Mouse (Mus musculus) MEL (cell line): ENCODE measurements around the gene Elmsan1. TPM values are rescaled to one million over a fixed set of nuclear protein-coding genes. Genes with fewer than 3 reads are reported as not detected.
A peak's percentile ranks its signal among the peaks of the same experiment; 100 is the strongest.

Experiments
- DNase-seq: peaks from one replicate; pipeline ENCODE4 v3.0.0; 2011; ENCODE audit warnings: low read depth, low spot score
- H3K27ac ChIP-seq: 2 replicates; pipeline ENCODE4 v1.5.1; 2012; ENCODE audit warnings: low read depth, mild to moderate bottlenecking, control low read depth, low read length, moderate library complexity; ENCODE audit not compliant: control insufficient read depth
- H3K27me3 ChIP-seq, 2 experiments: fragments of 150-350 bp in 1 of 2; sonication (generic) in 1 of 2; 2 replicates each; pipeline ENCODE4 v1.6.1; 2012; ENCODE audit warnings: low read length in 2 of 2, mild to moderate bottlenecking in 2 of 2, improper control_type of control experiment in 1 of 2, moderate library complexity in 1 of 2; ENCODE audit not compliant: insufficient read depth in 2 of 2, control insufficient read depth in 1 of 2
- H3K36me3 ChIP-seq, 2 experiments: 2 replicates each; pipeline ENCODE4 v1.6.1; 2012 to 2014; ENCODE audit warnings: low read length in 2 of 2, improper control_type of control experiment in 1 of 2, inconsistent platforms in 1 of 2, mild to moderate bottlenecking in 1 of 2; ENCODE audit not compliant: insufficient read depth in 2 of 2, control insufficient read depth in 1 of 2
- H3K4me1 ChIP-seq, 2 experiments: fragments of 150-350 bp in 1 of 2; sonication (generic) in 1 of 2; 2 replicates each; pipeline ENCODE4 v1.6.1; 2012; ENCODE audit warnings: low read length in 2 of 2, improper control_type of control experiment in 1 of 2, mild to moderate bottlenecking in 1 of 2; ENCODE audit not compliant: insufficient read depth in 2 of 2, control insufficient read depth in 1 of 2
- H3K4me3 ChIP-seq, 2 experiments: fragments of 150-350 bp in 1 of 2; sonication (generic) in 1 of 2; 2 replicates each; pipeline ENCODE4 v1.5.1; 2012; ENCODE audit warnings: low read depth in 2 of 2, low read length in 2 of 2, mild to moderate bottlenecking in 2 of 2, moderate library complexity in 2 of 2, control low read depth in 1 of 2, improper control_type of control experiment in 1 of 2; ENCODE audit not compliant: control insufficient read depth in 1 of 2, insufficient read depth in 1 of 2
- H3K79me2 ChIP-seq: 2 replicates; pipeline ENCODE4 v1.6.1; 2012; ENCODE audit warnings: mild to moderate bottlenecking, low read length, moderate library complexity; ENCODE audit not compliant: control insufficient read depth, poor library complexity, insufficient read depth
- H3K9ac ChIP-seq: 2 replicates; pipeline ENCODE4 v1.6.1; 2012; ENCODE audit warnings: low read depth, mild to moderate bottlenecking, control low read depth, low read length, moderate library complexity; ENCODE audit not compliant: control insufficient read depth, poor library complexity, severe bottlenecking
- H3K9me3 ChIP-seq: fragments of 150-350 bp; sonication (generic); replicated peaks from 2 replicates; pipeline ENCODE4 v1.6.1; 2012; ENCODE audit warnings: mild to moderate bottlenecking, low read length, improper control_type of control experiment, moderate library complexity; ENCODE audit not compliant: insufficient read depth
- BHLHE40 ChIP-seq: IDR thresholded peaks from 2 replicates; pipeline ENCODE4 v1.6.1; 2012; ENCODE audit warnings: low read depth, mild to moderate bottlenecking, inconsistent platforms, low read length, improper control_type of control experiment, borderline replicate concordance
- CTCF ChIP-seq, 3 experiments: IDR thresholded peaks in 2 of 3; conservative IDR thresholded peaks in 1 of 3; 2 replicates each; pipeline ENCODE4 v1.5.1; 2011 to 2012; ENCODE audit warnings: low read length in 3 of 3, low read depth in 2 of 3, mild to moderate bottlenecking in 2 of 3, improper control_type of control experiment in 1 of 3, inconsistent platforms in 1 of 3, mixed read lengths in 1 of 3, moderate library complexity in 1 of 3; ENCODE audit not compliant: control insufficient read depth in 1 of 3, insufficient read depth in 1 of 3, poor library complexity in 1 of 3, severe bottlenecking in 1 of 3
- ELF1 ChIP-seq: IDR thresholded peaks from 2 replicates; pipeline ENCODE4 v1.6.1; 2014; ENCODE audit warnings: low read depth, mild to moderate bottlenecking, inconsistent platforms, low read length, improper control_type of control experiment, moderate library complexity
- EP300 ChIP-seq, 2 experiments: IDR thresholded peaks; 2 replicates each; pipeline ENCODE4 v1.6.1; 2011; ENCODE audit warnings: improper control_type of control experiment in 2 of 2, low read length in 2 of 2, low read depth in 1 of 2, mild to moderate bottlenecking in 1 of 2
- ETS1 ChIP-seq: IDR thresholded peaks from 2 replicates; pipeline ENCODE4 v1.6.1; 2012; ENCODE audit warnings: low read depth, mild to moderate bottlenecking, inconsistent platforms, low read length, improper control_type of control experiment, moderate library complexity
- JUND ChIP-seq: IDR thresholded peaks from 2 replicates; pipeline ENCODE4 v1.6.1; 2011; ENCODE audit warnings: low read depth, mild to moderate bottlenecking, improper control_type of control experiment, low read length
- KAT2A ChIP-seq: conservative IDR thresholded peaks from 2 replicates; pipeline ENCODE4 v1.6.1; 2012; ENCODE audit warnings: low read depth, low read length, improper control_type of control experiment, inconsistent platforms
- MAFK ChIP-seq: IDR thresholded peaks from 2 replicates; pipeline ENCODE4 v1.6.1; 2011; ENCODE audit warnings: low read depth, mild to moderate bottlenecking, low read length, improper control_type of control experiment, borderline replicate concordance
- MEF2A ChIP-seq: IDR thresholded peaks from 2 replicates; pipeline ENCODE4 v1.6.1; 2014; ENCODE audit warnings: low read depth, mild to moderate bottlenecking, inconsistent platforms, low read length, improper control_type of control experiment; ENCODE audit not compliant: poor library complexity, insufficient replicate concordance, severe bottlenecking; ENCODE audit errors: extremely low read depth
- MYC ChIP-seq: IDR thresholded peaks from 2 replicates; pipeline ENCODE4 v1.6.1; 2011; ENCODE audit warnings: low read depth, mild to moderate bottlenecking, low read length, improper control_type of control experiment, moderate library complexity
- NELFE ChIP-seq: IDR thresholded peaks from 2 replicates; pipeline ENCODE4 v1.6.1; 2011; ENCODE audit warnings: low read depth, low read length, improper control_type of control experiment
- NRF1 ChIP-seq: IDR thresholded peaks from 2 replicates; pipeline ENCODE4 v1.6.1; 2014; ENCODE audit warnings: low read depth, mild to moderate bottlenecking, inconsistent platforms, low read length, improper control_type of control experiment, moderate library complexity; ENCODE audit not compliant: poor library complexity, insufficient read depth, severe bottlenecking
- POLR2AphosphoS2 ChIP-seq: IDR thresholded peaks from 2 replicates; pipeline ENCODE4 v1.6.1; 2011; ENCODE audit warnings: low read length, improper control_type of control experiment
- POLR2AphosphoS5 ChIP-seq: IDR thresholded peaks from 2 replicates; pipeline ENCODE4 v1.6.1; 2012; ENCODE audit warnings: low read depth, borderline replicate concordance, mild to moderate bottlenecking, inconsistent platforms, low read length, moderate library complexity, mixed read lengths
- SIN3A ChIP-seq: IDR thresholded peaks from 2 replicates; pipeline ENCODE4 v1.6.1; 2012; ENCODE audit warnings: low read length, improper control_type of control experiment, inconsistent platforms
- SMC3 ChIP-seq: IDR thresholded peaks from 2 replicates; pipeline ENCODE4 v1.6.1; 2011; ENCODE audit warnings: low read depth, low read length, improper control_type of control experiment
- TAL1 ChIP-seq: IDR thresholded peaks from 2 replicates; pipeline ENCODE4 v1.6.1; 2012; ENCODE audit warnings: mild to moderate bottlenecking, inconsistent platforms, low read length, moderate library complexity, mixed read lengths
- TBP ChIP-seq: IDR thresholded peaks from 2 replicates; pipeline ENCODE4 v1.8.0; 2011; ENCODE audit warnings: low read depth, low read length, improper control_type of control experiment
- UBTF ChIP-seq: IDR thresholded peaks from 2 replicates; pipeline ENCODE4 v1.6.1; 2012; ENCODE audit warnings: low read depth, mild to moderate bottlenecking, inconsistent platforms, low read length, improper control_type of control experiment, moderate library complexity, borderline replicate concordance; ENCODE audit not compliant: insufficient read depth
- USF1 ChIP-seq: IDR thresholded peaks from 2 replicates; pipeline ENCODE4 v1.6.1; 2014; ENCODE audit warnings: low read depth, mild to moderate bottlenecking, inconsistent platforms, low read length, improper control_type of control experiment, moderate library complexity
- ZKSCAN1 ChIP-seq: IDR thresholded peaks from 2 replicates; pipeline ENCODE4 v1.6.1; 2012; ENCODE audit warnings: low read depth, mild to moderate bottlenecking, inconsistent platforms, low read length, improper control_type of control experiment, moderate library complexity
- polyA plus RNA-seq, 2 experiments: library from polyadenylated mRNA; stranded (reverse) in 1 of 2; unstranded in 1 of 2; fragments of >175 nt in 1 of 2; fragments of >200 nt in 1 of 2; gene quantifications; 2 replicates each; pipeline versions ENCODE4 v1.2.1 to v1.2.4; 2012; ENCODE audit warnings: low replicate concordance in 2 of 2, low read depth in 1 of 2; ENCODE audit not compliant: insufficient read length in 2 of 2, insufficient read depth in 1 of 2, missing spikeins in 1 of 2
- total RNA-seq: library from RNA; depleted of rRNA; stranded (reverse); fragments of 300-350 nt; gene quantifications from 2 replicates; pipeline ENCODE4 v1.2.3, GENCODE M21; 2012

The Elmsan1 gene
- total and polyA plus RNA-seq, 3 experiments = 7.7 to 25.3 TPM; not detected in 1

DNA sequence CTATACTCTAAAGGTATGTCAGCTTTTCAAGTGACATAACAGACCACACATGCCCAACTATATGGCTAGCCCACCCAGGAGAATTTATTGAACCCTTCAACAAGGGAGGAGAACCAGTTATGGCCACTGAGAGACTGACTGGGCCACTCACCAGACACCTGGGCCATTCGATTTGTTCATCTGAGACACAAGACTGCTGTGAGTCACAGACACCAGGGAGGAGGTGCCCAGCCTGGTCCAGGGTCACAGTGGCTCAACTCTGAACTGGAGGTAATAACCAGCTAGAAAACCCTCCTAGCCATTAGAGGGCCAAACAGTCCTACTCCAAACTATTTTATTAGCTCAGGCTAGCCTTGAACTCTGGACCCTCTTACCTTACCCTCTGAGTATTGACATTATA is 40.6 kb downstream of the Elmsan1 start:
- Histone ChIP-seq H3K36me3 (peaks cover 5 to 67% of the 10 kb centered on the region in 2 experiments; a peak in 3 of 4 replicates), H3K79me2 (peaks cover 78% of the 10 kb centered on the region), H3K9me3 (no peaks in the 10 kb centered on the region), H3K4me1 (peaks cover 49 to 70% of the 10 kb centered on the region in 2 experiments), H3K27ac (peak overlapping the region; percentile 96), H3K9ac (peak overlapping the region; percentile 5), H3K4me3 (no peak overlapping the region), H3K27me3 (no peaks in the 10 kb centered on the region)
- TF ChIP-seq USF1 (no peak), NRF1 (no peak), MYC (no peak), ZKSCAN1 (no peak), BHLHE40 (no peak), TAL1 (no peak), ETS1 (no peak), ELF1 (no peak), KAT2A (no peak)
- no peak for DNase-seq

DNA sequence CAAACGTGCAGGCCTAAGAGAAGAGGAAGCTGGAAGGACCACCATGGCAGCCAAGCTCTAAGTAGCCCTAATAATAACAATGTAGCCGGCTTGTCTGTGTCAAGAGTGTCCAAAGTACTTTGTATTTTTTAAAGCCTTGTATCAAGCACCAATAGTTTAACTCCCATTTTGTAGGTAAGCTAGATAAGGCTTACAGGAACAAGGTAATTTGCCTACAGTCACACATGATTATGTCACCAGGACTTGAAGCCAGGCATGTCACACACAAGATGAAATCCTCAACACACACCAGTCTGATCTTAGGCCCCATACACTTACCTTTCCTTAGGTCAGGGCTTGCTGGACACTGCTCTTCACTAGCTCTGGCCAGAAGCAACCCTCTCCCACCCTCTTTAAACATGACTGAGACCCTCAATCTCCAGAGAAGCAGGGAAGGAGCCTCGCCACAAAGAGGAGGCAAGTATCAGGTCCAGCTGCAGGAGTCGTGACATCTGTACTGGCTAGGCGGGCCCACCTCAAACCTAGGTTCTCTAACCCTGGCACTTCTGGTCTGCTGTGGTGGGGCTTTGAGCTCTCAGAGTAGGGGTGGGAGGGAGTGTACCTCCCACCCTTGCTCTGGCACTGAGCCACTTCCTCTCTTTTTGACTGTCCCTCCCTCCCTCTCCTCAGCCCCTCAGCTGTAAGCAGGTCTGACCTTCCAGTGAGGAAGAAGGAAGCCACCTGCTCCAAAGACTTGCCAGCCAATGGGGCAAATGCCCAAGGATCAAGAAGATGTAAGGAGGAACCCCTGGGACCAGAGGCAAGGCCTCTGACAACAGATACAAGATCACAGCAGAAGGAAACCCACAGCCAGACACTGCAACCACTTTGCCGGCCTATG is 41.6 kb downstream of the Elmsan1 start:
- Histone ChIP-seq H3K4me3 (peak overlapping the region; percentile 21 to 41; a peak in 2 of 4 replicates), H3K9me3 (no peaks in the 10 kb centered on the region), H3K27ac (peak overlapping the region; percentile 96), H3K36me3 (peaks cover 5 to 67% of the 10 kb centered on the region in 2 experiments; a peak in 3 of 4 replicates), H3K9ac (peak overlapping the region; percentile 66), H3K27me3 (no peaks in the 10 kb centered on the region), H3K4me1 (peaks cover 49 to 67% of the 10 kb centered on the region in 2 experiments), H3K79me2 (peaks cover 79% of the 10 kb centered on the region)
- TF ChIP-seq TBP = peak; percentile 12; the same call in 1 of the 2 replicates
- TF ChIP-seq MAFK = no peak
- TF ChIP-seq ETS1 = 0 out of 2 replicates have a peak, but pooled peaks have one; percentile 32
- peak; percentile 57 for DNase-seq

DNA sequence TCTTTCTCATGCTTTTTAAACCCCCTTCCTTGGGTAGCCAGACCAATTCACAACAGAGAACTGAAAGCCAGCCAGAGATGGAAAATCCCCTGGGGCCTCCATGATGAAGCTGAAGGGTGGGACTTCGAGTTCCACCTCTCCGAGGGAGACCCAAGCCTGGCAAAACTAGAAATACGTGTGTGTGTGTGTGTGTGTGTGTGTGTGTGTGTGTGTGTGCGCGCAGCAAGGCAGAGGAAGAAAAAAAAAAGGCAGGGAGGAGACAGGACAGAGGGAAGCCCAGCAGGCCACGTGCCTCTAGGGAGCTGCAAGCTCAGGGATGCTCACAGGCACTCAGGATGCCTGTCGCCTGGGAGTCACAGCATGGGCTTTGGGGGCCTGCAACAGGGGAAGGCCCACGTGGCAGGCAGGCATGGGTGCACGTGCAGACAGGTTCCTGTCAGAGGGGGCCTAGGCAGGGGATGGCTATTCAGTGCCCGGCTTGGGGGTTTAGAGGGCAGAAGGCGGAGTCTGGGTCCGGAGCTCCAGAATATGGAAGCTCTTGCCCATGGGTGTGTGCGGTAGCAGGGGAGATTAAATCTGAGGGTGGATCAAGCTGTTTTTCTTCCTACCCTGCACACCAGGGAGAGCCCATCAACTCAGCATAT is 42.4 kb downstream of the Elmsan1 start:
- peaks cover 44 to 58% of the 10 kb centered on the region in 2 experiments for H3K4me1 ChIP-seq
- H3K36me3 ChIP-seq = peaks cover 6 to 58% of the 10 kb centered on the region in 2 experiments; a peak in 3 of 4 replicates
- DNase-seq = peak; percentile 81
- H3K9me3 ChIP-seq = no peaks in the 10 kb centered on the region
- H3K4me3 ChIP-seq = peak overlapping the region; percentile 40 to 41
- H3K9ac ChIP-seq = peak overlapping the region; percentile 66
- peak overlapping the region; percentile 96 for H3K27ac ChIP-seq
- peaks cover 79% of the 10 kb centered on the region for H3K79me2 ChIP-seq
- no peaks in the 10 kb centered on the region for H3K27me3 ChIP-seq
- TF ChIP-seq JUND (no peak), CTCF (IDR thresholded peaks at IDR 0.05 in 2 of 3, conservative IDR thresholded peaks at IDR 0.05 in 1 of 3; ENCODE audit: control insufficient read depth in 1 of 3, insufficient read depth in 1 of 3, low read depth in 2 of 3, low read length in 3 of 3, poor library complexity in 1 of 3, severe bottlenecking in 1 of 3) (no peak), ETS1 (no peak), BHLHE40 (peak; percentile 78; the same call in 1 of the 2 replicates), UBTF (no peak), SMC3 (no peak), NELFE (no peak), MEF2A (no peak), POLR2AphosphoS2 (peak; percentile 38), ZKSCAN1 (no peak), EP300 (IDR thresholded peaks at IDR 0.05; ENCODE audit: low read depth in 1 of 2, low read length in 2 of 2) (peak in 1 of 2 experiments; percentile 23; a peak in 1 of 4 replicates), SIN3A (peak; percentile 56; the same call in 1 of the 2 replicates), USF1 (peak; percentile 77), POLR2AphosphoS5 (no peak), TAL1 (no peak)
